Mouse (Mus musculus): Measurements from ENCODE around the gene Morn2.
"Not testable (repeated sequence)": the region's sequence is repeated elsewhere in the genome, so short reads cannot be mapped to it uniquely, and the experiment has no call there.

The Morn2 gene

DNA sequence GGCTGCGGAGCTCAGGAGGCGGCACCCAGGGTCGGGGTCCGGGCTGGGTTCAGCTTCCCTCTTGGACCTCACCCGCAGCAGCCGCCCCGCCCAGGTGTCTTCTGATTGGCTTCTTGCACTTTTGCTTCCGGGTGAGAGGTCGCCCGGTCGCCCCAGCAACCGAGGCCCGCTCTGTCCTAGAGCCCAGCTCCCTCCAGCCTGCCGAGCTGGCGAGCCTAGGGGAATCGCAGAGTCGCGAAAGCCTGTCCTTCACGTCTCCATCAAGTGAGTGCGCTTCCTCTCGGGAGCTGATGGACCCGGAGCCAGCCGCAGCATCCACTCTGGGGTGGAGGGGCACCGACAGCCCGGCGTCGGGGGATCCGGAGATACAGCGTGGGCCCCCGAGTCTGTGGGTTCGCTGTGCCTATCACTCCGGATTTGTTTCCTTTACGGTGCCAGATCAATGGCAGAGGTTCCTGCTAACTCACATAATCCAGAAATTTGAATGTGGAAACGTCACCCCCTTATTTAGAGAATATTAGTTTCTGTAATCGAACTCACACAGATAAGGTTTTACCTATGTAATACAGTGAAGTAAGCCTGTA is at the start of gene Morn2, which contains the start of gene Dhx57:
TSS of gene Morn2 (plus strand) at position 130 of the 584 bp plus-strand sequence.
TSS of gene Dhx57 (minus strand) at position 403 of the 584 bp plus-strand sequence.
- peak; percentile 98 to 99 for DNase-seq

DNA sequence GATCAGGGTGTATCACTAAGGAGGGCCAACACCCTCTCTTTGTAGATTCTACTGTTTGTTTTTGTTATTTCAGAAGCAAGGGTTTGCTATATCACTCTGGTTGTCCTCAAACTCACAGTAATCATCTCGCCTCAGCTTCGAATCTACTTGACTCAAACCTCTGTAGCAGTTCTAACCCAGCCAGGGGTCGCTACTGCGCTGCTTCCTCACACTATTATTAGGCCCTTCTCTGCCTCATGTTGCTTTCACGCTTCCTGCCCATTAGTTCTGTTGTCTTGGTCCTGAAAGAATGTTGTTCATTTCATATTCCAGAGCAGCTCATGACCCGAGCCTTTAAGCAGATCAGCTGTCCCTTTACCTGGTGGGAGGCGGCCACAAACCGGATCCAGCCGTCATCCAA is 48.4 kb upstream of the Morn2 start:
- DNase-seq: no peak

DNA sequence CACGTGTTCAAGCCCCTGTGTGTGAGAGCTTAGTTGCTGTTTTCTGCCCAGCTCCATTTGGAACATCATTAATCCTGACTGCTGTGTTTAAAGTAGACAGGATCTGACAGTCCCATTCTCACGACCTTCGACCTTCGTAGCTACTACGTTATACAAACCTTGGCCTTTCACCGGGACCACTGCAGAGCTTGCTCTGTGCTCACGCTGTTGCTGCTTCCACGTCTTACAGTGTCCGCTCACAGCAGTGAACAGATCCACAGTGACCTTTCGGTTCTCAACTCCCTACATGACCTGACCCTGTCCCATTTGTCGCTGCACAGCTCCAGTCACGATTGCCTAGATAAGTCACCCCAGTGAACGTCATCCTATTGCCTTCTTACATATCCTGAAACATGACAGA is 46.9 kb upstream of the Morn2 start:
- no peak for DNase-seq

DNA sequence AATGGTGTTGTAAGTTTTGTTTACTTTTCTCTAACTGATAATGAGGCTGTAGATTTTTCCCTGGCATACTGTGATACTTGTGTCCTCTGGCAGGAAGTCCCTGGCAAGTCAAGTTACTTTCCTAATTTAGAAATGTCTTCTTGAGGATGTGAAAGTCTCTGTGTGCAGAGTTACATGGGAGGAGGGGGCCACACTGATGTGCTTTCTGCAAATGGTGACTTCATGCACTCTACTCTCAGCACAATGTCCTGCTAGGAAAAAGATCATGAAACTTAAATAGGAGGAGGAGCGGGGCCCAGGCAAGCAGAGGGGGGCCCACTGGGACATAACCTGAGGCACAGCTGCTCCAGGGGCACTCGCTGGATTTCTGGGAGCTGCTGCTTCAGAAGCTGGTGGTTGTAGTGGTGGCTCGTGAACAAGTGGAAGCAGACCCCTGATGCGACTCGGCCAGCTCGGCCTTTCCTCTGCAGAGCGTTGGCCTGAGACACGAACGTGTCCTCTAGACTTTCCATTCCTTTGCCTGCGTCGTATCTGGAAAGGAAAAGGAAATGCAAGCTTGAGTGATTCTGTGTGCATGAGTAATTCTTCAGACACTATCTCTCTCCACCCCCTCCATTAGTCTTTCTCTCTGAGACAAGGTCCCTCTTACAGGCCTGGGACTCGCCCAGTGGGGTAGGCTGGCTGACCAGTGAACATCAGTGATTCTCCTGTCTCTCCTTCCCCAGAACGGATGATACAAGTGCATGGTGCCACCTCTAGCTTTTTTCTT is 37.1 kb upstream of the Morn2 start:
- no peak for DNase-seq

DNA sequence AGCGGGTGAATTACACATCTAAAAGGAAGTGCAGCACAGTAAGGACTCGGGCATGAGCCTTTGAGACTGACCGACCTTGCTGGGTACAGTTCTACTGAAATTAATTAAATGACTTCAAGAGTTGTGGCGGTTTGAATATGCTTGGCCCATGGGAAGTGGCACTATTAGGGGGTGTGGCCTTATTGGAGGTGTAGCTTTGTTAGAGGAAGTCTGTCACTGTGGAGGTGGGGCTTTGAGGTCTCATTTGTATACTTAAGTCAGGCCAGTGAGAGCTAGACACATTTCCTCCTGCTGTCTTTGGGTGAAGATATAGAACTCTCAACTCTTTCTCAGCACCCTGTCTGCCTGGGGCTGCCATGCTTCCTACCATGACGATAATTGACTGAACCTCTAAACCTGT is 35.6 kb upstream of the Morn2 start:
- DNase-seq: no peak

DNA sequence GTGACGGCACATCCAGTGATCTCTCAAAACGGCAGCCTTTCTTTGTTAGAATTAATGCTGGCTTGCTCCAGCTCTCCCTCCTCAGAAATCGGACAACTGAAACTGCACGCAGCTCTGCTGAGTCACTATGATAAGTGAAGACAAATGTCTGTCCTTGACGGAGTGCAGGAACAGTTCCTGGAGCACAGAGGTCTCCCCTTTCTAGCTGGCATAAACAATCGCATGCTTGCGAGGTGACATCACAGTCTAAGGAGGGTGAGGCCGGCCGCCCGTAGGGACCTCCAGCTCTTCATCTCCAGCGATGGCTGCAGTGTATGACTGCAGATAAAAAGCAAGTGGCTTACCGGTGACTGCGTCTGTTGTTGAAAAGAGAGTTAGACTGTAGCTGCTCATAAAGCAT is 34.8 kb upstream of the Morn2 start:
- no peak for DNase-seq

DNA sequence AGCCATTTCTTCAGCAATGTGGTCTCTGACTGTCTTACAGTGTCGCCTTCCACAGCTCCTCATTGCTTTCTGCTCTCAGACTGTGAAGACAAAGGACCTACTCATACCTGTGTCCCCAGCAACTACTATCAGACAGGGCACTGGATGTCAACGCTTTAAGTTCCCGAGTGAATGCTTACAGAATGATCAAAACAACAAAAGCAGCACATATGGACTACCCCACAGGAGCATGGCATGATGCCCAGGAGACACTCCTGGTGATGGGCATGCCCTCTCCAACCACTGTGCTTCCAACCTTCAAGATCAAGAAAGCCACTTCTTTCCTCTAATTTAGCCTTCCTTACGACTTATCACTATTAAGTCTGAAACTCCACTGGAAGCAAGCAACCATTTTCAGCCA is 22.9 kb upstream of the Morn2 start:
- peak; percentile 61 to 80 for DNase-seq

DNA sequence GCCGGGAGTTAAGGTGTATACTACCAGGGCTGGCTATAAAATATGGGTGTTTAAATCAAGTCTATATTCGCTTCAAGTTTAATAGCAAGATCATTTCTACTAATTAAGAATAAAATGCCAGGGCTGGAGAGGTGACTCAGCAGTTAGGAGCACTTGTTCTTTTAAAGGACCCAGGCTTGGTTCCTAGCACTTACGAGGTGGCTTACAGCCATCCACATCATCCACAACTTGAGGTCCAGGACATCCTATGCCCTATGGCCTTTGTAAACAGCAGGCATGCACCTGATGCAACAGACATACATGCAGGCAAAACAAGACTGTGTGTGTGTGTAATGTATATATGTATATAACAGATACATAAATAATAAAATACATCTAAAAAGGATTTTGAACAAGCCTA is 21.9 kb upstream of the Morn2 start:
- no peak for DNase-seq

DNA sequence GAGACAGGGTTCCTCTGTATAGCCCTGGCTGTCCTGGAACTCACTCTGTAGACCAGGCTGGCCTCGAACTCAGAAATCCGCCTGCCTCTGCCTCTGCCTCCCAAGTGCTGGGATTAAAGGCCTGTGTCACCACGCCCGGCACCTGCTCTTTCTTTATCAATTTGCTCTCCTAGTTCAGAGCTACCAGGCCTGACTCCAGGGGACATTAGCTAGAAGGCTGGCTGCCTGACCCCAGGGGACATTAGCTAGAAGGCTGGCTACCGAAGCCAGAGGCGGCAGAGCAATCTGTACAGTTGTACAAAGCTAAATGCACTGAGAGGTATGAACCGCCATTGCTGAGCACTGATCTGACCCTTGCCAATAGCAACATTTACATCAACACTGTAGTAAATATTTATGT is 19.4 kb upstream of the Morn2 start:
- not testable (repeated sequence) for DNase-seq

DNA sequence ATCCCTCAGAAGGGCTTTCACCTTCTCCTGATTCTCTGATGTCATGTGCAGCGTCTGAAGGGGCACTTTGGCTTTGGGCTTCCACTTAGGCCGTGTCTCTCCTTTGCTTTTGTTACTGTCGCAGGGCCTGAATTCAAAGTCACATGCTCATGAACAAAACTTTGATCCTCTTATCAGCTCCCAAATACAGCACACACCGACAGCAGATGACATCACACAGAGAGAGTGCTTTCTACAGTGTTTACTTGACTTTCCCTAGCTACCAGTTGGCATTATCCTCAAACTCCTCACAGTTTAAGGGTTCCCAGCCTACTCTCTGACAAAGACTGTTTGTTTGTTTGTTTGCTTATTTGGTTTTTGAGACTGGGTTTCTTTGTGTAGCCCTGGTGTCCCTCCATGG is 11.7 kb upstream of the Morn2 start:
- no peak for DNase-seq

DNA sequence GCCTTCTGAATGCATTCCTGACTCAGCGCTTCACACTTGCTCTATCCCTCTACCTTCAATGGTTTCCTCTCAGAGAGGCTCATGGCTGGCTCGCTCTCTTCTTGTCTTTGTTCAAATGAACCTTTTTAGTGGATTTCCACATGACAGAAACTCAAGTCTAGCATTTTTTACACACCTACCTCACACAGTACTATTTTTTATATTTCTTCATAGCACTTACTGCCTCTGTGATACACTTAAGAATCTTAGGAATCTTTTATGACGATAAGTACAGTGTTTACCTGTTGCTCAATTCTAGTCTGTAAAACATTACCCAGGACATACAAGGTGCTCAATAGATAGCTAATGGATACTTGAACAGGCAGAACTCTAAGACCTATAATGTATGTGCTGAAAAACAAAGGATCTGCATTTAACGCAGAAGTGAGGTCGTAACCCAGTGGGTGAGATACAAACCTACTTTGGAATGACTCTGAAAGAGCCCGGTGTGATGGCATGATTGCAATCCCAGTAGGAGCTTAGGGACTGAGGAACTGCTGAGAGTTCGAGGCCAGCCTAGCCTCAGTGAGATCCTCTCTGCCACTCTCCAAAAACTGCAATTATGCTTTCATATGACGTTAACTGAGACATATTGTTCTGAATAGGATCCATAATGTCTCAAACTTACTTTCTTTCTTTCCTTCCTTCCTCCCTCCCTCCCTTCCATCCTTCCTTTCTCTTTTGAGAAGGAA is 10.5 kb upstream of the Morn2 start:
- DNase-seq: no peak

DNA sequence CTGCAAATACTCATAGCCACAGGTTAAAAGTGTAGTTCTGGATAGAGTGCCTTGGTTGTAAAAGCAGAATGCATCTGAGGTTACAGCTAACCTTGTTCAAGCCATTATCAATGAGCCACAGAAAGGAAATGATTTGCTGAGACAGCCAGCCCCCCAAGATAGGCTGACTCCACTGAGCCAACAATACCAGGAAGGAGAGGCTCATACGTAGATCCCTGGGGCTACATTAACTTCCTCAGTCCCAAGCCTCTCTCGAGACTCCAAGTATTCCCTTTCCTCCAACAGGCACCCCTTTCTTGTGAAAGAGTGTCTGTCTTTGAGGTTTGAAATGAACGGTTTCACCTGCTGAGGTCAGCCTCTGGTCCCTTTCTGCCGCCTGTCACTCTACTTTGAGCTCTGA is 5.6 kb upstream of the Morn2 start:
- DNase-seq: no peak

DNA sequence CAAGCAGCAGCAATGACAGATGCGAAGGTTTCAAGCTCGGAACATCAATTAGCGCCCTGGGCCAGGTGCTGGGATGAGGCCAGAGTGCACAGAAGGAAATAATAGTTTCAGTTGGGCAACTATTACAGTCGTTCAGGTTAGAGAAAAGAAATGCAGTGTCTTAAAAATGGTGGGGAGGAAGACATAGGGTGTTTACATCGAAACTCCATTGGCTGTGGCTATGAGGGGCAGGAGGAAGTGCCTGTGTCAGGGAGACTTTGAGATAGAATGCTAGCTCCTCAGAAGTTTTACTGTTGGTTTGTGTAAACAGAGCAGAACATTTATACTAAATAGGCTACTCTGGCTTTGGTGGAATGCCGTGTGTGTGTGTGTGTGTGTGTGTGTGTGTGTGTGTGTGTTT is 2.0 kb upstream of the Morn2 start:
- no peak for DNase-seq

DNA sequence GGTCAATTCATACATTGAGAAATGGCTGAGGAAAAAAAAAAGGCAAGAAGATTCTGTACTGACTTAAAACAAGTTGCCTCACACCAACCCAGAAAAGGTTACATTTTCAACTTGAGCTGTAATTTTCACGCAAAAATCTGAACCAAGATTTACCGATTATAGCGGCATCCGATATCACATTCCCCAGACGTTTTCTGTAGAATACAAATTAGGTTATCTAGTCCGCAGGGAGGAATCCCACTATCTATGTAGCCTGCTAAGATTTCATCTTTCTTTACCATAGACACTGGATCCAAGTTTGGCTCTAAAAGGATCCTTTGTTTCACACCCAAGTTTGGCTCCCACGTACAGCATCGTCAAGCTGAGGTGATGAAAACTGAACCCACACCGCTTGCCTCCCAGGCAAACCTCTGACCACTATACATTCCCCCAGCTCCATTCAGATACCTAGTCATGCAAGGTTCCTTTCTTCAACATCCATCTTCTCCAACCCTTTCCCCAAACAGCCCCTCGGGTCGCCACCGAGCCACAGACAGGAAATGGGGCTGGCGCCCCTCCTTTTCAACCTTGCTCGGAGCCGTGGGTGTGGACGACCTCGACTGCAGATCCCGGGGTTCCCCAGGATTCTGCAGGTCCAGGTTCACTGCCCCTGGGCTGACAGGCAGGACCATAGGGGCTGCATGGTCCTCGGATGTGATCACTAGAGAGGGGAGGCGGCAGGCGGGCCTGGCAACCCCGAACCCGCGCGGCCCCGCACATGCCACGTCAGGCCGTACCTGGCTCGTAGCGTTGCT is 526 bp upstream of the Morn2 start:
- DNase-seq: no peak

DNA sequence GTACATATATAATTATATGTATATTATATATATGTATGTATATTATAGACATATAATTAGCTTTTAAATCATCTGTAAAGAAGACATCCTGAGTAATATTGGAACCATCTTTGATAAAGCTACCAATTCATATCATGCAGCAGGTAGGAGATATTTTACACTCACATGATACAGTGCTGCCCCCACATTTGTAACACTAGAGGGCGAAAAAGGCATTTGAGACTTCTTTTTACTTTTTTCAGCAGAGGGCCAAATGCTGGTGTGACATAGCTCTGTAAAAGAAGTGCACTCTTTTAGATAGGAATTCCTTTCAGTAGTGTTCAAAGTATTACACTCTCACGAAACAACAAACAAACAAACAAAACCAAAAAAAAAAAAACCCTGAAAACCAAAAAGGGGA is 1.1 kb downstream of the Morn2 start:
- peak in 1 of 2 experiments; percentile 49 for DNase-seq

DNA sequence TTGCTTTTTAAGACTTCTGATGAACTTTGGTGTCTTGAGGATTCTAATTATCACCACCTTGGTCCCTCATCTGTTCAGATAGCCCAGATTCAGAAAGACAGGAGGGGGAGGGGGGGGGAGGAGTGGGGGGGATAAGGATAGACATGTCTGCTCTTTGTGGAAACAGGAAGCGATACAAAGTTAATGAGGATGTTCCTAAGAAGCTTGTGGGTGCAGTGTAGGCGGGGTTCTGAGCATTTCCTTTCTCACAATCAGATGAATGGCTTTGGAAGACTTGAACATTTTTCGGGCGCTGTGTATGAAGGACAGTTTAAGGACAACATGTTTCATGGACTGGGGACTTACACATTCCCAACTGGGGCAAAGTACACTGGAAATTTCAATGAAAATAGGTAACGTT is 5.3 kb downstream of the Morn2 start:
- no peak for DNase-seq

DNA sequence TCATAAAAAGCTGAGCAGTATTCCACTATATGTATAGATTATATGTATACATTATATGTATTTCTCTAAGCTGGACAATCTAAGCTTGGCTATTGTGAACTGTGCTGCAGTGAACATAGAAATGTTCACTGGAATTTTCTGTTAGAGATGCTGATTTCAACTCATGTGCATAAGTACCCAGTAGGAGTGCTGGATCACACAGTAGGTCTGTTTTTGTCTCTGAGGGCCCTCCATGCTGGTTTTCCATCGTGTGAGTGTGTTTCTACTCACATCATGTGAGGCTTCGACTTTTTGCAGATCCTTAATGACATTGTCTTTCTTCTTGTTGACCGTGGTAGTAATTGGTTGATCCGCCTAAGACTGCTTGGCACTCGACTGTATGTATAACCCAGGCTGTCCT is 8.8 kb downstream of the Morn2 start:
- no peak for DNase-seq

DNA sequence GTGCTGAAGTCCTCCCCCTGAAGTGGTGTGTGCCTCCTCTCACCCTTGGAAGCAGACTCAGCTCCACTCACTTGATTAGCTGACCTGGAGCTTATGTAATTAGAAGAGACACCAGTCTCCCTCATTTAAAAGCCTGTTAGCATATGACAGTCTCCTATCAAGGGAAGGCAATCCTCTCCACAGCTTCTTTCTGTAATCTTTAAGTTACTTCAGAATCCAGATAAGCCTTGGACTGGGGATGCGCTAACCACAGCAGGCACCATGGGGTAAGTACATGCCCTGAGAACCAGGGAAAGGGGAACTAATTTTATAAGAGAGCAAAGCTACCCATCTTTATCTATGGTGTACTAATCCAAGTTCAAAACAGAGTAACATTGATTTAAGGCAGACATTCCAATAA is 17.2 kb downstream of the Morn2 start, which contains the start of gene Arhgef33:
TSS of gene Arhgef33 (plus strand) at position 157 of the 400 bp plus-strand sequence.
- no peak for DNase-seq

DNA sequence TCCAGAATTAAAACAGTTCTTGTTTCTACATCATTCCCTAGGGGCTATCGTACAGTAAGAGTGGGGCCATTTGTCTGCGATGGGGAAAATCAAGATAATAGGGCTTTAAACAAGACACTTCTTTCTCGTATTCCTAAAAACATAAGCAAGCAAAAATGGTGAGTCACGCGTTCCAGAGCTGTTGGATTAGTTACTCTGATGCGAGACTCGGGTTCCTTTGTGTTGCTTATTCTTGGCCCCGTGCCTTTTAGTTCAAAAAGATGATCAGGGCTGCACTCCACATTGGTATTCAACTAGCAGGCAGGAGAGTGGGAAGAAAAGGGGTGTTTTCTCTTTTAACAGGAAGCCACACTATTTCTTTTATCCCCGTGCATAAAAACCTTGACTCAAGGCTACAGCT is 21.8 kb downstream of the Morn2 start:
- DNase-seq: no peak

DNA sequence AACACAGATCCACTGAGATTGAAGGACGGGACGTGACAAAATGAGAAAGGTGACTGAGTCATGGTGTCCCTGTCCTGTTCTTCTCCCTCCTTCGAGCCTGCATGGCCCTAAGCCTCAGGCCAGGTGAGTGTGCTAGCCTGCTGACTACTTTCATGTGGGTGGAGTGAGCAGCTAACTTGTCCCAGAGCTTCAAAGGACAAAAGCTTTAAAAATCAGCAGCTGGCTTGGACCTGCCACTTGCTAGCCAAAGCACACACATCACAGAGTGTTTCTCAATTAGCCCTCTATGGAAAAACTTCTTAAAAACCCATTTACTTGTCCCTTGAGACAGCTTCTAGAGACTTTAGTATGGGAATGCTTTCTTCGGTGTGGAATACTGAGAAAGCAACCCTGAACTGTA is 22.4 kb downstream of the Morn2 start:
- DNase-seq: no peak

DNA sequence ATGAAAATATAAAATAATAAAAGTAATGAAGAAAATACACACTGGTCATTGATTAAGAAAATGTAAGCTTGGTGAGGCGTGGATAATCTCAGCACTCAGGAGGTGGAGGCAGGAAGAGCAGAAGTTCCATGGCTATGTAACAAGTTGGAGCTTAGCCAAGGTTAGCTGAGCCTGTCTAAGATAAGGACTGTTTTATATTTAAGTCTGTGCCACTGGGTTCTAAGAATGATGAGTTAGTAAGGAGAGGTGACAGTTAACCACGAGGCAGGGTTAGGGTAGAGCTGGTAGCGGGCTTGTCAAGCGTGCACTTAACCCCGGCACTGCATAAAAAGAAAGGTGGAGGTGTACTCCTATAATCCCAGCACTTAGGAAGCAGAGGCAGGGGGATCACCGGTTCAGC is 32.2 kb downstream of the Morn2 start:
- DNase-seq: no peak

DNA sequence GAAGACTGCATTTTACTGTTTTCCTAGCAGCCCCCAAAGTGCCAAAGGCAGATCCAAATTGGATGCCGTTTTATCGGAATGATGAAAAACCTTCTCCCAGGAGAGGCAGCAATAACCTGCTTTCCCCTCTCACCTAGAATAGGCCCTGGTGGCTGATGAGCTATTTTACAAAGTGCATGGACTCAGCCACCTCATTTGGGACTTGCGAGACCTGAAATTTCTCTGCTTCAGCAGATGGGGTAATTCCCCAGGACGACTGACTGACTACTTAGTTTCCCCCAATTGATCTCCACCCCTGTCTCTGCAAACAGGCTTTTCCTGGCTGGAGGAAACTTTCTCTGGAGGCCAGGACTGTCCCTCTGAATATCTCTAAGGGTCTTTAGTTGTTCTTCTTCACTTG is 33.0 kb downstream of the Morn2 start:
- DNase-seq: no peak

DNA sequence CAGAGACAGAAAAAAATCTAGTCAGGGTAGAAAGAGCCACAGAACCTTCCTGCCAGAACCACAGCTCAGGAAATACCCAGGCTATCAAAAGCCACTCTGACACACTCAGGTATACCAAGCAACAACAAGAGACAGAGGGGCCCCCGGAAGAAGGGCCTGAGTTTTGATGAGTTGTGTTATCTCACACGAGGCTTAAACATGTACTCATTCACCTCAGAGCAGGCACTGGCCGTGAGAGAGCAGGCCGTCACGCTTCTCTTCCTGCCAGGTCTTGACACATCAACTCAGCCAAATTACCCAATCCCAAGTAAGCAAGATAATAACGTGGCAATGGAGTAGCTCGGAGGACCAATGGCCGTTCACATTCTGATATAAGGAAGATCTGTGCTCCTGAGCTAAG is 33.7 kb downstream of the Morn2 start:
- DNase-seq: no peak

Data from cerebellum, postnatal 25 days (tissue).